Mouse (Mus musculus) megakaryocyte, adult 5-6 weeks (primary cell): ENCODE results near the gene Bdp1. TPM values are rescaled to one million over a fixed set of nuclear protein-coding genes. Genes with fewer than 3 reads are reported as not detected.

Source experiments
- ATAC-seq: 2 replicates; pipeline ENCODE4 v1.8.0; 2016; ENCODE audit warnings: mild to moderate bottlenecking, inconsistent platforms; ENCODE audit not compliant: poor library complexity, severe bottlenecking
- total RNA-seq, 2 experiments: library from RNA; stranded (forward) in 1 of 2; stranded (reverse) in 1 of 2; fragments of 153-499, 151-499 nt in 1 of 2; fragments of 221-1000, 200-1000 nt in 1 of 2; gene quantifications; 2 replicates each; pipeline versions ENCODE4 v1.2.3 to v1.2.4; 2015 to 2017

The Bdp1 gene
- total RNA-seq, 2 experiments from 2014 or later: 34.8 to 51.8 TPM

- no peak for ATAC-seq
These were observed 97.9 kb downstream of the Bdp1 start for GRCm38 (mm10) chr13:100005911-100006496.

- ATAC-seq: peak; percentile 98
These were observed 102.1 kb downstream of the Bdp1 start for GRCm38 (mm10) chr13:100001790-100002196.

GRCm38 (mm10) chr13:99999078-99999477 lies 104.8 kb downstream of the Bdp1 start:
- no peak; the same call in 1 of the 2 replicates for ATAC-seq

- ATAC-seq: no peak
These were observed 105.8 kb downstream of the Bdp1 start for GRCm38 (mm10) chr13:99998099-99998498.

GRCm38 (mm10) chr13:99989592-99989991 lies 114.3 kb downstream of the Bdp1 start:
- ATAC-seq: no peak

GRCm38 (mm10) chr13:99983320-99983719 lies 120.5 kb downstream of the Bdp1 start:
- no peak for ATAC-seq

GRCm38 (mm10) chr13:99979406-99979805 lies 124.5 kb downstream of the Bdp1 start:
- no peak for ATAC-seq

- ATAC-seq: no peak
These were observed 133.8 kb downstream of the Bdp1 start for GRCm38 (mm10) chr13:99970089-99970488.

Other genes with a start within 250 kb of the Bdp1 start
- not detected in 2 replicates for gene Cartpt, start 203.0 kb downstream of the Bdp1 start, total RNA-seq (2015)
- gene Cartpt, start 203.0 kb downstream of the Bdp1 start, total RNA-seq (2017): not detected in 2 replicates
- 4.3 TPM in 2 replicates for gene Mccc2, start 88.4 kb downstream of the Bdp1 start, total RNA-seq (2015)
- gene Mccc2, start 88.4 kb downstream of the Bdp1 start, total RNA-seq (2017): 6.0 and 9.6 TPM in 2 replicates
- gene Serf1, start 3.9 kb upstream of the Bdp1 start, total RNA-seq (2015): 4.1 and 7.5 TPM in 2 replicates
- gene Serf1, start 3.9 kb upstream of the Bdp1 start, total RNA-seq (2017): 4.2 and 4.9 TPM in 2 replicates
- gene Smn1, start 20.8 kb upstream of the Bdp1 start, total RNA-seq (2015): 54.1 and 59.9 TPM in 2 replicates
- gene Smn1, start 20.8 kb upstream of the Bdp1 start, total RNA-seq (2017): 31.2 and 44.4 TPM in 2 replicates
- gene Naip2, start 98.0 kb upstream of the Bdp1 start, total RNA-seq (2015): 65.0 and 67.0 TPM in 2 replicates
- gene Naip2, start 98.0 kb upstream of the Bdp1 start, total RNA-seq (2017): 88.7 and 94.5 TPM in 2 replicates
- gene Naip5, start 142.3 kb upstream of the Bdp1 start, total RNA-seq (2015): 37.1 and 37.2 TPM in 2 replicates
- 42.8 and 45.3 TPM in 2 replicates for gene Naip5, start 142.3 kb upstream of the Bdp1 start, total RNA-seq (2017)
- gene Naip6, start 213.6 kb upstream of the Bdp1 start, total RNA-seq (2015): 48.3 and 51.1 TPM in 2 replicates
- gene Naip6, start 213.6 kb upstream of the Bdp1 start, total RNA-seq (2017): 31.5 and 34.7 TPM in 2 replicates